Mouse (Mus musculus): Measurements from ENCODE around the gene Lrmda.

The Lrmda gene

DNA sequence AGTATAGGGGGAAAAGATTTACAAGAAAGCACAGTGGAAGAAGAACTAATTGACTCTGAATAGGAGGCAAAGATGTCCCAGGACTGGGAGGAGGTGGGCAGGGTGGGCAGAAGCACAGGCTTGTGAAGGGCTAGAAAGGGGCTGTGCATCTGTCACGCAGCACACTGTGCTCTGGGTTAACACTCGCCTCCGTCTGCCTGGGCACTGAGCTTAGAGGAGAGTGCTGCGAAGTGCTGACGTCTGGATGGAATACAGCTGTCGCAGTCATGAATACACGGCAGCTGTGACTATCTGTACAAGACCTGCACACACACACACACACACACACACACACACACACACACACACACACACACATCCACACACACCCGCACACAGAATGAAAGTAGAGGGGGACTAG, 73.6 kb downstream of the Lrmda start:
- no peak for DNase-seq (ENCODE audit: low spot score)

DNA sequence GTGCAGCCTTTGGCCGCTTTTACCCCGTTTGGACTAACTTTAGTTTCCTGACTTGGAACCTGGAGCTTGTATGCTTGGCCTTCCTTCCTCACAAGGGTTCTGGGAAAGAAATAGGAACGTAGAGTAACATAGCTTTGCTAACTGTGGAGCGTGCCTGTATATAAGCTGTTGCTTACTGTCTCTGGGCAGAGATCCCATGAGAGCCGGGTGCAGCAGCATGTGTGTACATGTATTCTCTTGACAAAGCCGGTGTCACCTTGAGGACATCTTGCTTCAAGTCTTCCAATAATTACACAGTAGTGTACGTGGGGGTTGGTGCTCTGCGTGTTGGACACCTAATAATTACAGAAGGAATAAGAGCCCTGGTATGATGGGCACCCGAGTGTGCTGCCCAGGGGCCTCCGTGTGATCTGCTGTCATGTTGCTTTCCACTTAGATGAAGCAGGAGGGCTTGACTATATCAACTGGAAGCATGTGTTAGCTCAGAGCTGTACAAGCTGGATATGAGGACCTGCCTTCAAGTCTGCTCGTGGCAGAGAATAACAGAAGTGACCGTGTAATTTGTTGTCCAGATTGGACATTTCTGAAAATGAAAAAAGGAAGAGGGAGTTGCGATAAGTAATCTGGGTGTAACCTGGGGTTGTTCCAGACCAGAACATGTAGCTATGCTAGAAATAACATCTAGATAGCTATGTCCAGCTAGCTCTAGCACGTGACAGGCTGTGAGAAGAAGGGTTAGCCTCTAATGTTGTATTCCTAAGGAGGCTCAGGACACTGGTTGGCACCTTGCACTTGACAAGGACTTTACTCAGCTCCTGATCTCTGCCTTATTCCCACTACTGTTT, 82.7 kb downstream of the Lrmda start:
- no peak for DNase-seq (ENCODE audit: low spot score)

DNA sequence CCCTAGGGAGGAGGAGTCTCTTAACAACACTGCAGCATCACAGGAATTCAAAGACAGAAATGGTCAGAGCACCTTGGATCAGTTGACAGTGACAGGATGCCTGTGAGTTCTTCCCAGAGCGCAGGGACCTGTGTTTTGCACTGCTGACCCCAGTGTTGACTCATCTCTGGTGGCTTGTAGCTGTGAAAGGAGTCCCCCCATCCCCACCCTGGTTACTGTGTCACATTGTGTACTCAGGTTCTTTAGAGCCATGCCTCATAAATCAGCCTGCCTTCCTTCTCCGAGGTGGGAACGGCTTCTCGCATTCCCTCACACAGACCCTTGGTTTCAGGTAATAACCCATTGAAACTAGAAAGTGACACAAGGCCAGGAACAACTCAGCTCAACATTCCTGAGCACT, 86.3 kb downstream of the Lrmda start:
- no peak for DNase-seq (ENCODE audit: low spot score)

DNA sequence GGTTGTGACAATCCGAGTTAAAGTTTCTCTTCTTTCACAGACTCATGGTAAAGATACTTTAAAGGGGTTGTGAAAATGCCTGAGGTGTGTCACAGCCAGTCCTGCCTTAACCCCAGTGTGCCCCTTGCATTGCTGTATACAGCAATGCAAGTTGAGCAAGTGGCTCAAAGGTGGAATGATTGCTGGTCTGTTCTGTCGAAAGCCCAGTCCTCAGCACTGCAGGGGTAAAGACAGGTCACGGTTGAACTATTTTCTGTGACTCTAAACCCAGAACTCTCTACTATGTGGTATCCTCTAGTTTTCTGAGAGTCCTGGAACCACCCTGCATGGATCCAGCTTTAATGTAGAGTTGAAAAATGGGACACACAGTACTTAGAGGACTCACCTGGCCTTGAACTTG, 87.3 kb downstream of the Lrmda start:
- DNase-seq (ENCODE audit: low spot score), result no peak

DNA sequence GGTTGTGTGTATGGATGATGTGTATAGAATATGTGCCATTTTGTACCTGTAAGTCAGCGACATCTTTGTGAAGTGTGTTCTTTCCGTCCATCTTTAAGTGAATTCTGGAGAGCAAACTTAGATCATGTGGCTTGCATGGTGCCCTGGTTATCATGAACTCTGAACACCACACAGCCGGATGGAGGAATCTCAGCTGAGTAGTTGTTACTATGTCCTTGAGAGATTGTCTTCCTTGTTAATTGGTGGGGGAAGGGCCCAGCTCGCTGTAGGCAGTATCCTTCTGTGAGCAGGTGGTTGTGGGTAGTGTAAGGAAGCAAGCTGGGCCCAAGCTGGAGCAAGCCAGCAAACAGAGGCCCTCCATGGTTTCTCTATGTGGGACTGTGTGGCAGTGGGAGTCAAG, 89.9 kb downstream of the Lrmda start:
- DNase-seq (ENCODE audit: low spot score), result no peak

DNA sequence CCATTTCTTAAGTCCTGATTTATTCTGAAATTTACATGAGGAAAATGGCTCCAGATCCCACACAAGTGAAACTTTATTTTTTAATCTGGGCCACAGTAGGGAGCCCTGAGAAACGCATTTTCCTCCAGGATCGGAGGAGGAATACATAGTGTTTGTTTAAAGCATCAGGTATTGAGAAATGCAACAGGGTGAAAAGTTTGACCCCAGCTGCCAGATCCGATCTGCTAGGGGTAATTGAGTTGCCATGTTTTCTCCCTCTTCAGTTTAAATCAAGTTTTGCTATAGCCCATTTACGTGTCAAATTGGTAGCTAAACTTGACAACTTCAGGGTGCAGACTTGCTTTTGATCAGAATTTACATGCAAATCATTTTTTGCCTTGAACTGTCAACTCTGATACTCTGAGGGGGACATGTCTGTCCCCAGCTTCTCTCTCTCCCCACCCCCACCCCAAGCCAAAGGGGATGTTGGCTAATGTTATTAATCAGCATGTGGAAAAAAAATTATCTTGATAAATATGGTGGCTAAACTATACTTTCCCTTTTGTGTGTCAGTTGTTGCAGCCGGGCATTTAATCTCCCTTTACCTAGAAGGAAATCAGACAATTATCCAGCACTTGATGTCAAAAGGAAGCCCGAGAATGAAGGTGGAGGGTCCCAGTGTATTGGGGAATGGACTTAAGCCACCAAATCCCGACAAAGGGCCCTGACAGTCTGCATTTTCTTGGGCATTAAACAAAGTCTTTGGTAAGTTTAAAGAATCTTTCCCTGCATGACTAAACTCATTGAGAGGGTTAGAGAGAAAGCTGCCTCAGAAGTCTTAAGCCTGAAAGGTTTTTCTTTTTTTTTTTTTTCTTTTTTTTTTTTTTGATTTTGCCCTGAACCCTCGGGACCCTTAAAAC, 94.2 kb downstream of the Lrmda start:
- DNase-seq (ENCODE audit: low spot score), result no peak

DNA sequence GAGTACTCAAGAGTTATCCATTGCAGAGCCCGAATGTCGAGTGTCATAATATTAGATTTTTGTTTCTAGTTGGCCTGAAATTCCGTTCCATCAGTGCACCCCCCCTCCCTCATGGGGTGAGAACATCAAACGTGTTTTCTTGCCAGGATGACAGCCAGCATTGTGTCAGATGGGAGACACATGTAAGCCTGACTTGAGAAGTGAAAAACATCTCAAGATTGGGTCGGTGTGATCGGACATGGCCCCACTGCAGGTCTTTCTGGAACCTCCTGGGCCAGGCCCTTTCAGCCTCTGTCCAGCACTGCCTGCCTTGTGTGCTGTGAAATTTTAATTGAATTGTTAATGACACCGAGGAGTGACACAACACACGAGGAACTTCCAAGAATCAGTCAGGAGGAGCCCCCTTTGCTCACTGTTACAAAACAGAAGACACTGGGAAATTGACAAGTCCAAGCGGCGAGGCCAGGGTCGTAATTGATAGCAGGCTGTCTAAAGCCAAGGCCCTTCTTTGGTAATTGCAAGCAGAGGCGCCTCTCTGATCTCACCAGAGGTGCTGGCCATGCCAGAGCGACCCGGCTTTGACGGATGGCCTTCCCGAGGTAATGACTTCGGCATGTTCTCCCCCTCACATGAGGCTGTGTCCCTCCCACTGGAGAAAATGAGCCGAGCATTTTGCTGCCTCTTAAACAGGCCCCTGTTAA, 95.3 kb downstream of the Lrmda start:
- no peak for DNase-seq (ENCODE audit: low spot score)

DNA sequence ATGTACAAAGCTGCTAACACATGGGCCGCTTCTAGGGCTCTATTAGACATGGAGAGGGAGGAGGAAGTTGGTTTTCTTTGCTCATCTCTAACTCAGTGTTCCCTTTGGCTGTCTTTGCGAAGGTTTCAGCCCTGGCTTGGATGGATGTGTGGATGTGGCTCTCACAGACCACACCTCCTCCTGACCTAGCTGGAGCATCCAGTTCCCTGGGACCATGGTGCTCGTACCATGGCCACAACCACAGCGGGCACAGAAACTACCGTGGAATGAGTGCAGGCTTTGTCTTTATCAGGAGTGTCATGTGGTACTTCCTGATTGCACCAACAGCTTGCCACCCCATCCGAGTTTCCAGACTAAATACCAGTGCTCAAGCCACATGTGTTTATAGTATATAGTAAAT, 98.6 kb downstream of the Lrmda start:
- DNase-seq (ENCODE audit: low spot score), result no peak

DNA sequence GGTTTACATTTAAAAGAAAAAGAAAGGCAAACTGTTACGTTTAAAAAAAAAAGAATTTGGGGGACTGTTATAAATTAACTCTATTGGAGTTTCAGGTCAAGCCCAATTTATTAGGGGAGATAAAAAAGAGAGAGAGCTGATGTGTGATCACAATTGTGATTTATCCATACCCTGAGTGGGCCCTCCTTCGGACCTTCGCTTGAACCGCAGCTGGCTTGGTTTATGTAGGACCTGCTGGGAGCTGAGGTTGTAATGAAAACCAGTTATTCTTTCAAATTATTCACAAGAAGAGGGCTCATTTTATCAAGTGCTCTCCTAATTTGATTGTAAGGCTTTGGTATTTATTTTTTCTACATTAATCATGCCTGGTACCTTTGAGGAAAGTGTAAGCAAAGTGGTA, 99.0 kb downstream of the Lrmda start:
- DNase-seq (ENCODE audit: low spot score), result no peak

DNA sequence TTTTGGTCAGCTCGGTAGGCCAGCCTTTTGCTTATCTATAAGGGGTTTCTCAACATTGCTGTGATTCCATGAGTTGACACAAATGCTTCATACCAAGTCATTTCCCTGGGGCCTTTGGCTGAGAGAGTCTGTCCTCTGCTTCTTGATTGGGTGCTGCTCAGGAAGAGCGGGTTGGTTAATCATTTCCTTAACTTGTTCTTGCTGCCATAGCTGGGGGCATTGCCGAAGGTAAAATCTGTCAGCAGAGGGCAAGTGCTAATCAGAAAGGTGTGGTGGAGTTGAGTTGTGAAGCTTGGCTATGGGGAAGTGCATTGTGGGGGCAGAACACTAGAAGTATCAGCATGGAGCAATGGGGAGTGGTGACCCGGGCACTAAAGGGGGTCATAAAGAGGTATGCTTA, 106.8 kb downstream of the Lrmda start:
- no peak for DNase-seq (ENCODE audit: low spot score)

DNA sequence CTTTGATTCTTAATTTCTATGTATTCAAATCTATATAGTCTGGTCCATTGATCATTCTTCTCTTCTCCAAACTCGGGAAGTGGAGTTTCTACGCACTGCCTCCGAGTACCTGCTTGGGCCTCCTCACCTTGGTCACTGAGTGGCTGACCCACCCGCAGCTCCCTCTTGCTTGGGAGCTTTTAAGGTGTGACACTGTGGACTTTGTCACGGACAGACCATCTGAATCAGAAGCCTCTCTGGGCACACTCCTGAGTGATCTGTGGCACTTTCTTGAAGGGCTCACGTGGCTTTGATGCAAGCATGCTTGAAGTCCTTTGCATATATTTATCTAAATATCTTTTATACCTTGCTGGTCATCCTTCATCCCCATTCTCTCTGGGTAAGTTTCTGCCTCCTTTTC, 107.3 kb downstream of the Lrmda start:
- no peak for DNase-seq (ENCODE audit: low spot score)

DNA sequence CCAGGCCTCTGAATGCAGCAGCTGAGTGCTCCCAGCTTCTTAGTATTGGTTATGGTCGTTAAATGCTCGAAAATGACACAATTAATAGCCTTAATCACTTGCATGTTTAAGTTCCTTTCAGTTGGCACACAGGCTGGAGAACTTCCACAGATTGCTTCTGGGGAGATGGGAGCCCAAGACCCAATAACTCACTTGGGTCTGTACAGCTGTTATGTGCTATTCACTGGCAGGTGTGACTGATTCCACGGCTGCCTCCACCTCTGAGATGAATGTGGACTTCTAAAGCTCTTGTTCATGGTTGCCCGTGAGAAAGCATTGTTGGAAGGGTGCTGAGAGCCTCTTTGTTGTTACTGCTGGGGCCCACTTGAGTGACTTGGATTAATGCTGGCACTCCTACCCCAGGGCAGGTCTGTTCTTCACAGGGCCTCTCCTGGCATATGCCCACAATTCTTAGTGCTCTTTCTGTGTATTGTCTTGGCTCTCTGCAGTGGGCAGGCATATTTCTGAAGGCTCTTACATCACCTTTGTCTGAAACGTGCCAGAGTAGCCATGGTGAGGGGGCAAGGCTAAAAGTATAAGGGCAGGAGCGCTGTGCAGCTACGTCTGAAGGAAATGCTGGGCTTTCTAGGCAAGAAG, 111.6 kb downstream of the Lrmda start:
- no peak for DNase-seq (ENCODE audit: low spot score)

DNA sequence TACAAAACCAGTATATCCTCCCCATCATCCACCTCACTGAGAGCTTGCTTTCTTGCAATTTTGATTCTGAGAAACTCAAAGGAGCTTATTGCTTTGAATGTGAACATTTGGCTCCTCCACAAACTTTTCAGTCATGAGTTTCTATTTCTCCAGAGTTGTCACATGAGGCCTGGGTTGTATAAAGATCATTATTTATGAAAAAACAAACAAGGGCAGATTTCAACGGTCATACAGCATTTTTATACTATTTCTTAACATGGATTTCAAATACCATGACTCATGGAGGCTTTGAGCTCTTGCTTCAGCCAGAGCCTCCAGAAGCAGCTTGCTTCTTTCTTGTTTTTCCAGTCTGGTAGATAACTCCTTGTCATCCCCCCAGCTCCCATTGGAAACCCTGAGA, 119.8 kb downstream of the Lrmda start:
- no peak for DNase-seq (ENCODE audit: low spot score)

DNA sequence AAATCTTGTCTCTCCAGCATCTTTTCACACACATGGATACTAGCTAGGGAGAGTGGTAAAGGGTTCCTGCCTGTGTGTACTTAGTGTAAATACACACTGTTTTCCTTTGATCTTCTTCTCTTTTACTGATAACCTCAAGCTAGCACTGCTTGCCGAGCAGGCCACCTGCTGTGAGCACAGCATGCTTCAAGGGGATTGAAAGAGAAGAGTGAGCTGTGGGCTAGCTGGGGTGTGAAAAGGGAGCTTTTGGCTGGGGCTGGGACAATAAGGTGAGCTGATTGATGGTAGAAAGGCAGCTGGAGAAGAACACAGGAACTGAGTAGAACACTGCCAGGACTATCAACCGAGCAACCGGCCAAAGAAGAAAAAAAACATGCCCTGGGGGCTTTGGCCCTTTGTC, 124.5 kb downstream of the Lrmda start:
- DNase-seq (ENCODE audit: low spot score), result no peak

DNA sequence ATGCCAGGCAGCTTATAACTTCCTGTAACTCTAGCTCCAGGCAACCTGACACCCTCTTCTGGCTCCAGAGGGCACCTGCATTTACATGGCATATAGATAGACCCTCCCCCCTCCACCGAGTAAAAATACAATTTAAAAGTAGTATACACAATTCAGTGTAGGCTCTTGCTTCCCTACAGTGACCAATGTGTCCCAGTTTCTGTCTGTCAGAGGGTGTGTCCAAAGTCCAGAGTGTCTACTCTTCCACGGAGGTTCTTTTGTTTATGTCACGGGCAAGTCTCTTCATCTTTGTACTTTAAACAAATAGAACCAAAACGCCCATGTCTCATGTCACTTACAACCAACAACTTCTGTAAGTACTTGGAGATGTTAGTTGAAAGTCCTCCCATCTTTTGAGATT, 126.4 kb downstream of the Lrmda start:
- DNase-seq (ENCODE audit: low spot score), result no peak

DNA sequence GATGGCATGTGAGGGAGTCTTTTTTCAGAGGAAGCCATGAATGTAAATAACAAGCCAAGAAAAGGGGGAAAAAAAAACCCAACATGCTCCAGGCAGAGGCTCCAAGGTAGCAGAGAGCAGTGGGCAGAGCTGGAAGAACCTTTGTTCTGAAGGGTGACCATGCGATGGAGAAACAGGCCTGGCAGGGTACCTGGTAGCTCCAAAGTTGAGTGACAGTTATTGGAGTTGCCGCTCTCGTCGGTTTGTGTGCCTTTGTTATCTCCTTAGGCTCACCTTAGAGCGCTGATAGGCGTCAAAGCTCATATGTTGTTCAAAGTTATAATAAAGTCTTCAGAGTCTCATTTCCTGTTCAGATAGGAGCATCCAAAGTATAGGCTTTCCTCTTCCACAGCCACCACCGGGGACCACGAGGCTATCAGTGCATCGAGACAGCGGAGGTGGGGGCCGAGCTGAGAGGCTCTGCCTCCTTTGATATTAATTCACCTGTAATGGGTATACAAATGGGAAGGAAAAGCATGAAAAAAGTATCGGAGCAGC, 127.1 kb downstream of the Lrmda start:
- no peak for DNase-seq (ENCODE audit: low spot score)

DNA sequence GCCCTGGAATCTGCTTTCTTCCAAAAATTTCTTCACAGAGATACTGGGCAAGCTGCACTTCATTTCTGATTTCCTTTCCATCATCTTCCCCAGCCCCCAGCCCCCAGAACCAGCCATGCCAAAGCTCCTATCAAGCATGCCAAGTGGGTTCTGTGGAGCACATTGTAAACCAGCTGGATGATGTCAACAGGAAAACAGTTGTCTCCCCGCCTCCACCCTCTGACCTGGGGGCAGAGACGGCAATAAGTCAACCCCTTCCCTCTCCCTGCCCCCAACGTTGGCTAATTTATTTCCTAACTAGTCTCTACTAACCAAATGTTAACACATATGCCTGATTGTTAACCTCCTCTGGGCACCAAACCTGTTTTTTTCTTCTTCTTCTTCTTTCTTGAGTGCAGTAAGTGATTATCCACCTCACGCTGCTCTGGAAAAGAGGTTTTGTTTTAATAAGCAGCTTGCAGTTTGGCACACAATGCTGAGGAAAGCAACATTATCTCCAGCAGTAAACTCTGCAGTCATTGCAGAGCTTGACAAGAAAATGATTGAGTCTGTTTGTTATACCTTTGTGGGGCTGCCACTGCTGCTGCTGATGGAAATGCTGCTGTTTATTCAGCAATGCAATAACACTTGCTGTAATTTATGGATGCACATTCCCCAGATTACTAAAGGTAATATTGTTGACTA, 128.0 kb downstream of the Lrmda start:
- DNase-seq (ENCODE audit: low spot score), result no peak

DNA sequence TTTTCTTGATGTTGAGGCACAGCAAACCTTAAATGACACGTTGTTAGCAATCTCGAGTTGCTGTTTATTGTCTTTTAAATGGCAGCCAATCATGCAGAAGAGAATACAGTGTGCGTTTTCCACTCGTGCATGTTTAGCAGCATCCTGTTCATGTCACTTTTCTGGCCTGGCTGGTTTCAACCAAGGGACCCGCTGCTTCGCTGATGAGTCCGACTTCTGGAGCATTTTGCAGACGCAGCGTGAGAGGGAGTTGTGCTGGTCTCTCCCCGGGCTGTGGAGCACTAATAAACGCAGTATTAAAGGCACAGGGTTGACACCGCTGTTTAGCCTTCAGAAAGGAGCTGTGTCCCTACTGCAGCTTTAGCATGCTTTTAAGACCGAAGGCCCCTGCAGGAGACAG, 133.2 kb downstream of the Lrmda start:
- no peak for DNase-seq (ENCODE audit: low spot score)

DNA sequence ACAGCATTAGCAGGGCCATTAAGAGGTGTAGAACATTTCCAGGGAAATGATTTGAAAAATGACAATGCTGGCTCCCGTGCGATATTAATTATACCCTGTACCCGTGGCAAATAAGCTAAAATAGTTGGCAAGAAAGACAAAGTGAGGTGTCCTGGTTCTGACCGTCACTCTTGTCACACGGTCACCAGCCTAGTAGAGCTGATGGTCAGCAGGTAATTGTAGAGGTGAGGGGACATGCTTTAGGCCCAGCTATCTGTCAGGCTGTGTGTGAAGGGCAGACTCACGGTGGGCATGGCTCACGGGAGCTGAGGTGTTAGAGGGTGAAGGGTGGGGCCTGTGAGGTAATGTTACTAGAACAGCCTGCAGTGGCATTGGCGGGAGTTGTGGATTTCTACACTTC, 134.6 kb downstream of the Lrmda start:
- no peak for DNase-seq (ENCODE audit: low spot score)

DNA sequence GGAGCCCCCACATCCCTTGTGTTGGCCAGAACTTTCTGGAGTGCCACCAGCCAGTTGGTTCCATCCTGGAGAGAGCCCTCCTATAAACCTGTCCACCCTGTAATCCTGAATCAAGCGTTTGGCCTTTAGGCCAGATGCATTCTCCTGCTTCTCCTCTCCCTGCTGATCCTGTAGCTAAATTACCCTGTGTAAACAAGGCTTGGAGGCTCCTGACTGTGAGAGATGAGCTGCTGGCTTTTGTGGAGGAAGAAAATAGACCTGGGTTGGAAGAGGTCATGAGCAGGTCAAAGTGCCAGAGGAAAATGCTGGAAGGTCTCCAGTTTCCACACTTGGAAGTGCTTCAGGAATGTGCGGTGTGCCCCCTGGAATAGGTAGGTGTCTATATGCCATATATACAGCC, 135.5 kb downstream of the Lrmda start:
- DNase-seq (ENCODE audit: low spot score), result no peak

DNA sequence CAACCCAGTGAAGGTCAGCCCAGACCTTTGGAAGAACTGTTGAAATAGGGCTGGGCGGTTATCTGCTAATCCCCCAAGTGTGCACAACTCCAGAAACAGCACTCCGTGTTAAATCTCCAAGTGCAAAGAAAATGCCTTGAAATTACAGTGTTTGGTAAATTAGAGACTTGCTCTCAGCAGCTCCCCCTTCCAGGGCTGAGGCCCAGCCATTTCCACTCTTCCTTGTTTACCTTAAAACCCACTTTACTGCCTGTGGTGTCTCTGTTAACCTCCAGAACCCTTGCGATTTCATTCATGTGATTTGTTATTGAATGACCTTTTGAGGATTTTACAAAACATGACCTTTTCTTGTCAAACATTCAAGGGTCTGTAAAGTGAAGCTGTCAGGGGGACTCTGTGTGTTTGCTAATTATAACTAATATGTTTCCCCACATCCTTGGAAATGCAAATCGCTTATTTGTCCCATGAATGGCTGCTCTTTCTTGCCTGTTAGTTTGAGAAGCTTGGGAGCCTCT, 136.1 kb downstream of the Lrmda start:
- no peak for DNase-seq (ENCODE audit: low spot score)
